Mouse (Mus musculus) heart, postnatal 0 days (tissue): ENCODE results near the gene Srgap1. TPM values are rescaled to one million over a fixed set of nuclear protein-coding genes. Genes with fewer than 3 reads are reported as not detected.

Experiments used
- ATAC-seq: fragments of 200-750 bp; cut with Nextera tagmentation; 2 replicates; pipeline ENCODE4 v1.8.0; 2017; ENCODE audit warnings: low read depth, moderate number of reproducible peaks, moderate library complexity; ENCODE audit not compliant: insufficient read depth
- DNase-seq: peaks from one replicate; pipeline ENCODE4 v3.0.0-alpha.2; 2016; ENCODE audit warnings: low spot score
- H3K27ac ChIP-seq: fragments of 300-500 bp; sonication (generic); 2 replicates; pipeline ENCODE4 v1.5.1; 2014; ENCODE audit warnings: low read depth, mild to moderate bottlenecking
- H3K27me3 ChIP-seq: fragments of 300-500 bp; sonication (generic); 2 replicates; pipeline ENCODE4 v1.6.1; 2014; ENCODE audit warnings: low read length, mixed read lengths; ENCODE audit not compliant: control insufficient read depth, insufficient read depth
- H3K36me3 ChIP-seq: fragments of 300-500 bp; sonication (generic); replicated peaks from 2 replicates; pipeline ENCODE4 v1.6.1; 2014; ENCODE audit warnings: low read length, mixed read lengths; ENCODE audit not compliant: control insufficient read depth, insufficient read depth
- H3K4me1 ChIP-seq: fragments of 300-500 bp; sonication (generic); 2 replicates; pipeline ENCODE4 v1.6.1; 2014; ENCODE audit warnings: antibody characterized with exemption; ENCODE audit not compliant: control insufficient read depth, insufficient read depth
- H3K4me2 ChIP-seq: fragments of 300-500 bp; sonication (generic); 2 replicates; pipeline ENCODE4 v1.6.1; 2014; ENCODE audit warnings: low read depth, mild to moderate bottlenecking, low read length, moderate library complexity
- H3K4me3 ChIP-seq: fragments of 300-500 bp; sonication (generic); 2 replicates; pipeline ENCODE4 v1.5.1; 2014; ENCODE audit warnings: low read depth, low read length
- H3K9ac ChIP-seq: fragments of 300-500 bp; sonication (generic); replicated peaks from 2 replicates; pipeline ENCODE4 v1.6.1; 2014; ENCODE audit warnings: low read depth, low read length, mixed read lengths
- H3K9me3 ChIP-seq: fragments of 300-500 bp; sonication (generic); replicated peaks from 2 replicates; pipeline ENCODE4 v1.6.1; 2016; ENCODE audit warnings: low read length; ENCODE audit not compliant: control insufficient read depth
- CTCF ChIP-seq: IDR thresholded peaks from 2 replicates; pipeline ENCODE4 v1.5.1; 2016; ENCODE audit warnings: antibody characterized with exemption, control low read depth, low read depth
- EP300 ChIP-seq: IDR thresholded peaks from 2 replicates; pipeline ENCODE4 v1.6.1; 2016; ENCODE audit warnings: antibody characterized with exemption, low read depth
- WGBS: fragments of 180-500 bp; shearing (Covaris S2); extraction: QIAGEN DNeasy Blood & Tissue Kit; methylation state at CpG from one replicate; pipeline ENCODE4 v1.1.7; 2014; 5-methylcytosine and 5-hydroxymethylcytosine counted together
- polyA plus RNA-seq: library from polyadenylated mRNA; unstranded; fragments of >200 nt; fragmentation: Nextera tagmentation; extraction: Ambion mirVana; gene quantifications from 2 replicates; pipeline ENCODE4 v1.2.1, GENCODE M21; 2015
- total RNA-seq: library from RNA; depleted of rRNA; stranded (reverse); fragments of >200 nt; gene quantifications from 2 replicates; pipeline ENCODE4 v1.2.3, GENCODE M21; 2014; ENCODE audit warnings: low replicate concordance

The Srgap1 gene
- total and polyA plus RNA-seq, 2 experiments from 2014 or later: 3.4 to 5.0 TPM

- WGBS: 82% methylated on average over 6 of the region's 6 CpGs
- Histone ChIP-seq H3K9me3 (no peaks in the 10 kb centered on the region), H3K27me3 (0 out of 2 replicates have a peak, but pooled peaks cover 2% of the 10 kb centered on the region), H3K4me1 (no peaks in the 10 kb centered on the region), H3K9ac (no peak overlapping the region), H3K36me3 (no peaks in the 10 kb centered on the region), H3K4me2 (no peak overlapping the region), H3K27ac (no peak overlapping the region), H3K4me3 (no peak overlapping the region)
- DNase-seq (no peak), ATAC-seq (no peak)
- TF ChIP-seq EP300 (no peak), CTCF (no peak)
Observed at GRCm38 (mm10) chr10:122055826-122056225, 8.7 kb upstream of the Srgap1 start.

DNA sequence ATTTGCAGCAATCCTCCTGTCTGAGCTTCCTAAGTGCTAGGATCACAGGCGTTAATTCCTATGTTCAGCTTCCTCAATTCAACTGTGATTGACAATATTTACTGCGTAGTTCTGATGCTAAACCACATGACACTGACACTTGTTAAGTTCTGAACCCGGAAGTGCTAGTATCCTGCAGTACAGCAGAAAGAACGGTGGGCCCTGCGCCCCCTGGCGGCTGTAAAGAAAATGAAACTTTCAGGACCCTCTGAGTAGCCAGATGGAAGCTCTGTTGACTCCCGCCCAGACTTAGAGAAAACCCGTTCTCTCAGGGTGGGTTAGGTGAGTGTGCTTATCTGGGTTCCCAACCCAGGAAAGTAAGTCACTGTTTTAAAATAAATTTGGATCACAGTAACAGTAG, 7.4 kb upstream of the Srgap1 start:
- Histone ChIP-seq H3K4me2 (no peak overlapping the region), H3K9ac (no peak overlapping the region), H3K4me1 (no peaks in the 10 kb centered on the region), H3K9me3 (no peaks in the 10 kb centered on the region), H3K36me3 (no peaks in the 10 kb centered on the region), H3K27me3 (0 out of 2 replicates have a peak, but pooled peaks cover 10% of the 10 kb centered on the region), H3K4me3 (no peak overlapping the region), H3K27ac (no peak overlapping the region)
- TF ChIP-seq EP300 (no peak), CTCF (peak; percentile 75)
- WGBS: 13% methylated on average over 8 of the region's 8 CpGs
- ATAC-seq (peak; percentile 55; the same call in 1 of the 2 replicates), DNase-seq (peak; percentile 36)

GRCm38 (mm10) chr10:122051831-122052230, 4.7 kb upstream of the Srgap1 start:
- H3K9me3 ChIP-seq: no peaks in the 10 kb centered on the region
- no peak overlapping the region for H3K9ac ChIP-seq
- H3K4me1 ChIP-seq: no peaks in the 10 kb centered on the region
- H3K27me3 ChIP-seq: peaks cover 20% of the 10 kb centered on the region; the same call in 1 of the 2 replicates
- DNase-seq: peak; percentile 73
- ATAC-seq: no peak
- 18% methylated on average over 6 of the region's 6 CpGs for WGBS
- H3K36me3 ChIP-seq: no peaks in the 10 kb centered on the region
- H3K4me2 ChIP-seq: no peak overlapping the region
- H3K4me3 ChIP-seq: no peak overlapping the region
- TF ChIP-seq CTCF (peak; percentile 100), EP300 (no peak)
- H3K27ac ChIP-seq: no peak overlapping the region

DNA sequence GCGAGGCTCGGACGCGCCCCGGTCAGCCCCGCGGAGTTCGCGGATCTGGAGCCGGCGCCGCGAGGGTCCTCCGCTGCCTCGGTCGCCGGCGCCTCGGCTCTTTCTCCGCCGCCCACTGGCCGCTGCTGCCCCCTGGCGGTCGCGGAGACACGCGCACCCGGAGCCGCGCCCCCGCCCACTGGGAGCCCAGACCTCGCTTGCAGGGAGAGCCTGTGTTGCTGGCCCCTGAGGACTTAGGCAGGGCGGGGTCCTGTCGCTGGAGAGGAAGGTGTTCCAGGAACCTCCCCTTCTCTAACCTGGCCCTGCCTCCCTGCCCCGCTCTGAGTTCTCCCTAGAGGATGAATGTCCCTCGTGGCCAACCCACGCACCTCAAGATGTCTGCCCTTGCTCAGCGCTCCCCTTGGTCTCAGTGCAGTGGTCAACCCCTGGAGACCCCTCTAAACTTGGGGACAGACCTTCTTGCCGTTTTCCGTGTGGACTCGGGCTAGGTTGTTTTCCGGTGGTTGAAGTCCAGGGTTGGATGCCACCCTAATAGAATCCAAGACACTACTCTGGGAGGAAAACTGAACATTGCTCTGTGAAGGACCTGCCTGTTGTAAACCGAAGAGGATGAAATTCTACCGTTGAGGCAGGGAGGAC, 731 bp upstream of the Srgap1 start:
- DNase-seq (peak; percentile 65), ATAC-seq (peak; percentile 66)
- peak overlapping the region; percentile 68 for H3K9ac ChIP-seq
- H3K36me3 ChIP-seq: no peaks in the 10 kb centered on the region
- H3K9me3 ChIP-seq: no peaks in the 10 kb centered on the region
- H3K4me2 ChIP-seq: peak overlapping the region; percentile 69
- H3K27ac ChIP-seq: peak overlapping the region; percentile 69
- H3K27me3 ChIP-seq: peaks cover 24% of the 10 kb centered on the region; the same call in 1 of the 2 replicates
- TF ChIP-seq EP300: no peak
- TF ChIP-seq CTCF: peak; percentile 78
- no peaks in the 10 kb centered on the region for H3K4me1 ChIP-seq
- H3K4me3 ChIP-seq: peak overlapping the region; percentile 71
- 23% methylated on average over 21 of the region's 44 CpGs for WGBS

GRCm38 (mm10) chr10:122046511-122046903, 608 bp downstream of the Srgap1 start:
- ATAC-seq (no peak), DNase-seq (no peak)
- TF ChIP-seq EP300 (no peak), CTCF (no peak)
- Histone ChIP-seq H3K4me3 (peak overlapping the region; percentile 71), H3K4me1 (no peaks in the 10 kb centered on the region), H3K9ac (peak overlapping the region; percentile 68), H3K27me3 (peaks cover 26% of the 10 kb centered on the region; the same call in 1 of the 2 replicates), H3K4me2 (peak overlapping the region; percentile 69), H3K36me3 (no peaks in the 10 kb centered on the region), H3K27ac (peak overlapping the region; percentile 69), H3K9me3 (no peaks in the 10 kb centered on the region)
- 2% methylated on average over 13 of the region's 13 CpGs for WGBS

DNA sequence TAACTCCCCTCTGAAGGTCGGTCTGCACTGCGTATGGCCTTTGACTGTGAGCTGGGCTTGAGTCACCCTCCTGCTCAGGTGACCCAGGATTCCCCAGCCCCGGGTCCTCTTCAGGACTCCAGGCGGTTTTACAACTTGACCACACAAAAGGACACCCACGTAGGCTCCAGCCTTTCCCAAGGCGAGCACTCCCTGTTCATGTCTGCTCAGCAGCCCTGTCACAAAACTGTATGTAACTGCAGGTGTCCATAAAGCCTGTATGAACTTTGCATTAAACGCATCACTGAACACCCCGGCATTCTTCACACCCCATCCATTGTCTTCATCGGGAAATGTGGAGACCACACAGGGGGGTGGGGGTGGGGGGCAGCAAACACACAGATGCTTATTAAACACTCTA, 1.2 kb downstream of the Srgap1 start:
- DNase-seq (no peak), ATAC-seq (no peak)
- Histone ChIP-seq H3K4me2 (peak overlapping the region; percentile 69), H3K9me3 (no peaks in the 10 kb centered on the region), H3K4me1 (no peaks in the 10 kb centered on the region), H3K27ac (no peak overlapping the region), H3K27me3 (peaks cover 25% of the 10 kb centered on the region; the same call in 1 of the 2 replicates), H3K9ac (0 out of 2 replicates have a peak overlapping the region, but pooled peaks have one; percentile 68), H3K4me3 (peak overlapping the region; percentile 71), H3K36me3 (no peaks in the 10 kb centered on the region)
- TF ChIP-seq CTCF (no peak), EP300 (no peak)
- 45% methylated on average over 9 of the region's 9 CpGs for WGBS
